Mouse (Mus musculus) G1E (cell line): ENCODE results near the gene Tspan13.

Experiments
- CTCF ChIP-seq: IDR thresholded peaks from 2 replicates; pipeline ENCODE4 v1.5.1; 2012; ENCODE audit warnings: low read depth, low read length, inconsistent platforms, mixed read lengths
- POLR2AphosphoS5 ChIP-seq: IDR thresholded peaks from 2 replicates; pipeline ENCODE4 v1.6.1; 2012; ENCODE audit warnings: low read depth, low read length, inconsistent platforms; ENCODE audit not compliant: insufficient replicate concordance
- TAL1 ChIP-seq: conservative IDR thresholded peaks from 2 replicates; pipeline ENCODE4 v1.6.1; 2012; ENCODE audit warnings: low read depth, low read length, inconsistent platforms, mixed read lengths

GRCm38 (mm10) chr12:36028968-36029645 is 13.2 kb downstream of the Tspan13 start:
- TF ChIP-seq TAL1 (no peak), CTCF (no peak), POLR2AphosphoS5 (no peak)
